Mouse (Mus musculus) CD8-positive naive resting alpha-beta T cell, adult 2 months (primary cell): ENCODE data around the gene Lmo7.

Source experiments
- DNase-seq, 2 experiments: peaks; one replicate each; pipeline ENCODE4 v3.0.0; 2022; ENCODE audit warnings: low read depth in 2 of 2, low spot score in 2 of 2

The Lmo7 gene

GRCm38 (mm10) chr14:101778426-101778825 is 48.7 kb downstream of the Lmo7 start:
- no peak for DNase-seq

- no peak for DNase-seq
These were observed 50.3 kb downstream of the Lmo7 start for GRCm38 (mm10) chr14:101780016-101780415.

- DNase-seq = no peak
These were observed 51.5 kb downstream of the Lmo7 start for GRCm38 (mm10) chr14:101781219-101781618.

- no peak for DNase-seq
These were observed 52.3 kb downstream of the Lmo7 start for GRCm38 (mm10) chr14:101781943-101782510.

- DNase-seq = no peak
These were observed 54.7 kb downstream of the Lmo7 start for GRCm38 (mm10) chr14:101784315-101784945.

GRCm38 (mm10) chr14:101787903-101788302 is 58.1 kb downstream of the Lmo7 start:
- DNase-seq = no peak

- no peak for DNase-seq
These were observed 58.7 kb downstream of the Lmo7 start for GRCm38 (mm10) chr14:101788475-101788874.

GRCm38 (mm10) chr14:101794553-101795177 is 64.9 kb downstream of the Lmo7 start:
- no peak for DNase-seq

- DNase-seq = no peak
These were observed 68.3 kb downstream of the Lmo7 start for GRCm38 (mm10) chr14:101797930-101798500.

- DNase-seq = no peak
These were observed 69.0 kb downstream of the Lmo7 start for GRCm38 (mm10) chr14:101798766-101799165.

- DNase-seq = no peak
These were observed 71.9 kb downstream of the Lmo7 start for GRCm38 (mm10) chr14:101801674-101802073.

- no peak for DNase-seq
These were observed 74.4 kb downstream of the Lmo7 start for GRCm38 (mm10) chr14:101804119-101804518.

GRCm38 (mm10) chr14:101804562-101805327 is 75.0 kb downstream of the Lmo7 start:
- no peak for DNase-seq

- no peak for DNase-seq
These were observed 75.6 kb downstream of the Lmo7 start for GRCm38 (mm10) chr14:101805328-101805697.

- DNase-seq = no peak
These were observed 76.3 kb downstream of the Lmo7 start for GRCm38 (mm10) chr14:101806058-101806457.

GRCm38 (mm10) chr14:101806607-101807006 is 76.8 kb downstream of the Lmo7 start:
- DNase-seq = no peak

- DNase-seq = no peak
These were observed 86.7 kb downstream of the Lmo7 start for GRCm38 (mm10) chr14:101816450-101816849.

- DNase-seq = no peak
These were observed 92.6 kb downstream of the Lmo7 start for GRCm38 (mm10) chr14:101822390-101822789.

GRCm38 (mm10) chr14:101822871-101823270 is 93.1 kb downstream of the Lmo7 start:
- no peak for DNase-seq

- no peak for DNase-seq
These were observed 99.9 kb downstream of the Lmo7 start for GRCm38 (mm10) chr14:101829676-101830075.

- DNase-seq = no peak
These were observed 100.4 kb downstream of the Lmo7 start for GRCm38 (mm10) chr14:101830116-101830515.

- DNase-seq = no peak
These were observed 104.4 kb downstream of the Lmo7 start for GRCm38 (mm10) chr14:101834109-101834508.
